ENCODE assay signal across 25 mouse cellular contexts in the genomic region with DNA sequence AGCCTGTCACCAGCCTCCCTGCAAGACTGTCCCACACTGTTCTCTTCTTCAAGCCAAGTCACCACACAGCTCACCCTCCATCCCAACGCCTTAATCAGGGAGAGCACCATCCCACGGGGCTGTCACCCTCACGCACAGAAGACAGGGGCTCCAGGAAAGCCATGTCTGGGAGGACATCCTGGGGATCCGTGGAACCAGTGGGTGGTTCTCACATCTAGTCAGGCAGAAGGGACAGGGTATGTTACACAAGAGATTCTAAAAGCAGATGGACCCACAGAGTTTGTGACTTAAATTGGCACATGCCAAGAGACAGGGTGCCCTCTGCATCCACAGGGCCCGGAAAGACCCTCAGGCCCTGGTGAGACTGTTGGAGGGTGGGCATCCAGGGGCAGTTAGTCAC.
"Had no signal": no experiment of that assay in that cellular context is flagged by ENCODE, and none has a peak within 500 bp of the region (broad histone marks: within the 10 kb centered on the region; RNA-seq: fewer than 3 reads in every experiment).

No protein-coding gene starts in this region.

- ATAC-seq: forebrain, postnatal 0 days; hindbrain, postnatal 0 days; intestine, embryonic 16.5 days; liver, embryonic 12.5 days had no signal

- DNase-seq: forebrain, postnatal 0 days; gastrocnemius, postnatal 14 days; gastrocnemius, postnatal 36 days; heart, adult 11 months; heart, adult 2 months; heart, postnatal 14 days; heart, postnatal 36 days; kidney, adult 11 months; kidney, adult 2 months; kidney, adult 9 months; kidney, postnatal 14 days; kidney, postnatal 36 days; layer of hippocampus, postnatal 36 days had no signal

- H3K27ac ChIP-seq: heart, adult 2 months; heart, embryonic 13.5 days; heart, embryonic 15.5 days; hindbrain, embryonic 15.5 days; hindbrain, postnatal 0 days; kidney, embryonic 15.5 days; kidney, postnatal 0 days; limb, embryonic 13.5 days; limb, embryonic 15.5 days; liver, embryonic 12.5 days; liver, embryonic 14.5 days had no signal

- H3K4me3 ChIP-seq: heart, adult 2 months; heart, embryonic 13.5 days; heart, embryonic 15.5 days; hindbrain, embryonic 13.5 days; hindbrain, embryonic 15.5 days; kidney, embryonic 15.5 days; limb, embryonic 13.5 days; limb, embryonic 15.5 days; liver, embryonic 12.5 days had no signal
